ENCODE assay signal across 28 mouse cellular contexts in the genomic region with DNA sequence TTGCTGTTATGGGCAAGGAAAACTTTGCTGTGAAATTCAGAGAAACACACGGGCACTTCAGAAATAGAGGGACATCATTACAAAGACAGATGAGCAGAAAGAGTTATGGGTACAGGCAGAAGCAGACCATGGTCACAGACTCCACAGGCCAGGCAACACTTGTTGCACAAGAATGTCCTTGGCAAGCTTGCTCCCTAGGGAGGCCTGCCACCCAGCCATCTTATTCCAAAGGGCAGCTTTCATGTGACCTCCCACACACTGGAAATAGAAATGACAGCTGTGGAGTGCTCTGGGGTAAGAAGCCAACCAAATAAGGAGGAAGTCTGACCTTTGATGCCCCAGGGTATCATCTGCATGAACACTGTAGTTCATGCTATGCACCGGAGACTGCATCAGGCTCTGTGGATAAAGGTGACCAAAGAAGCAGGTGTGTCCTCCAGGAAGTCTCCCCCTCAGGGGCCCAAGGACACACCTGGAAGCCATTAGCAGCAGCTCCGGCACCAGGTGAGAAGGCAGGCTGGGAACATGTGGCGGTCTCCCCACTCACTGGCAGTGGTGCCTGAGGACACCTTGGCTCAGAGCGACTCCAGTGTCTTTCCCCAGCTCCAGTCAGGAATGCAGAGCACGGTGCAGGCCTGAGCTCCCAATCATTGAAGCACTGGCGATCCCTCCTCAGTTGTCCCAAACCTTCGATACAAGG. TPM values are rescaled to one million over a fixed set of nuclear protein-coding genes. Genes with fewer than 3 reads are reported as not detected.
DNase-seq lines count a peak whose midpoint lies in the region; ATAC-seq and TF ChIP-seq lines count a peak whose summit lies in the region.
"Had no signal": no experiment of that assay in that cellular context is flagged by ENCODE, and none has a peak within 500 bp of the region (broad histone marks: within the 10 kb centered on the region; RNA-seq: fewer than 3 reads in every experiment).

No protein-coding gene starts in this region.

- H3K4me1 ChIP-seq in heart, adult 2 months (ENCODE audit: control insufficient read depth, insufficient read depth, low read length): peaks cover 4% of the 10 kb centered on the region
- H3K4me1 ChIP-seq in heart, embryonic 12.5 days (replicated peaks): no peaks in the 10 kb centered on the region
- H3K4me1 ChIP-seq: embryonic facial prominence, embryonic 13.5 days; heart, embryonic 13.5 days; hindbrain, embryonic 15.5 days; intestine, embryonic 15.5 days; midbrain, embryonic 10.5 days; neural tube, embryonic 13.5 days had no signal

- no peak overlapping the region for H3K27ac ChIP-seq in heart, adult 2 months
- no peak overlapping the region for H3K27ac ChIP-seq in heart, embryonic 12.5 days (ENCODE audit: poor library complexity, severe bottlenecking)
- H3K27ac ChIP-seq: embryonic facial prominence, embryonic 13.5 days; forebrain, embryonic 12.5 days; heart, embryonic 13.5 days; hindbrain, embryonic 15.5 days; intestine, embryonic 15.5 days; kidney, postnatal 0 days; midbrain, embryonic 10.5 days; neural tube, embryonic 13.5 days had no signal

- 0 out of 2 replicates have a peak, but pooled peaks have one; percentile 18 for TF ChIP-seq EP300 in heart, adult 2 months (IDR thresholded peaks at IDR 0.05; ENCODE audit: insufficient read depth, low read depth, low read length)

- TF ChIP-seq POLR2A in heart, adult 2 months (IDR thresholded peaks at IDR 0.05; ENCODE audit: insufficient read depth, low read depth, low read length): no peak

- DNase-seq in heart, adult 2 months: peak in 1 of 2 experiments; percentile 52
- peak; percentile 6 for DNase-seq in adipocyte (ENCODE audit: low spot score)
- peak; percentile 76 for DNase-seq in adrenal gland, postnatal 10 days
- DNase-seq in gastrocnemius, adult 8-10 months (ENCODE audit: low spot score in 2 of 2): peak; percentile 67 to 84
- no peak for DNase-seq in layer of hippocampus, adult 9-10 months (ENCODE audit: low spot score)
- no peak for DNase-seq in urinary bladder, postnatal 4 days (ENCODE audit: low spot score in 2 of 2)
- DNase-seq in thymus, postnatal 4 days: no peak
- DNase-seq: cerebellum, adult 2 months; cerebellum, postnatal 25 days; heart, postnatal 36 days; lung, adult 18-20 months; lung, postnatal 10 days; retina, postnatal 1 day; right cerebral cortex, postnatal 25 days; thymus, postnatal 36 days had no signal

- intact Hi-C loops in heart, adult 2 months (cut with DNase I): no loop called here

- 59% methylated on average over 8 of the region's 8 CpGs for WGBS in heart, adult 2 months
- 63% methylated on average over 8 of the region's 8 CpGs for WGBS in heart, embryonic 12.5 days

- no peak for ATAC-seq in heart, embryonic 12.5 days (ENCODE audit: insufficient number of reproducible peaks, low FRiP score)
- ATAC-seq: intestine, embryonic 15.5 days; midbrain, embryonic 16.5 days had no signal

- H3K27me3 ChIP-seq in heart, adult 2 months (ENCODE audit: control insufficient read depth, insufficient read depth, low read length): no peaks in the 10 kb centered on the region; the same call in 1 of the 2 replicates
- H3K27me3 ChIP-seq in heart, embryonic 12.5 days (replicated peaks): peaks cover 63% of the 10 kb centered on the region
- H3K27me3 ChIP-seq: hindbrain, embryonic 15.5 days had no signal

- no peaks in the 10 kb centered on the region for H3K79me2 ChIP-seq in heart, adult 2 months (replicated peaks; ENCODE audit: control insufficient read depth, insufficient read depth, low read length)

- no peak overlapping the region for H3K4me3 ChIP-seq in heart, adult 2 months
- H3K4me3 ChIP-seq in heart, embryonic 12.5 days: no peak overlapping the region
- H3K4me3 ChIP-seq: embryonic facial prominence, embryonic 13.5 days; erythroblast, embryonic 14.5 days; forebrain, embryonic 12.5 days; heart, embryonic 13.5 days; hindbrain, embryonic 15.5 days; intestine, embryonic 15.5 days; midbrain, embryonic 10.5 days; myocyte; neural tube, embryonic 13.5 days had no signal

- no peaks in the 10 kb centered on the region for H3K36me3 ChIP-seq in heart, adult 2 months (ENCODE audit: control insufficient read depth, insufficient read depth, low read length)
- no peaks in the 10 kb centered on the region for H3K36me3 ChIP-seq in heart, embryonic 12.5 days
- H3K36me3 ChIP-seq: embryonic facial prominence, embryonic 13.5 days; forebrain, embryonic 12.5 days; heart, embryonic 13.5 days; hindbrain, embryonic 15.5 days; intestine, embryonic 15.5 days; midbrain, embryonic 10.5 days; neural tube, embryonic 13.5 days had no signal

- no peak overlapping the region for H3K9ac ChIP-seq in heart, adult 2 months (ENCODE audit: low read depth, low read length)
- H3K9ac ChIP-seq in heart, embryonic 12.5 days: no peak overlapping the region
- H3K9ac ChIP-seq: embryonic facial prominence, embryonic 13.5 days; forebrain, embryonic 12.5 days; heart, embryonic 13.5 days; hindbrain, embryonic 15.5 days; intestine, embryonic 15.5 days; neural tube, embryonic 13.5 days had no signal

- TF ChIP-seq CTCF in heart, adult 2 months (IDR thresholded peaks at IDR 0.05): no peak

- no peak overlapping the region for H3K4me2 ChIP-seq in heart, embryonic 12.5 days
- H3K4me2 ChIP-seq: embryonic facial prominence, embryonic 13.5 days; forebrain, embryonic 12.5 days; heart, embryonic 13.5 days; hindbrain, embryonic 15.5 days; intestine, embryonic 15.5 days; liver, embryonic 11.5 days; neural tube, embryonic 13.5 days had no signal

- no peaks in the 10 kb centered on the region for H3K9me3 ChIP-seq in heart, embryonic 12.5 days (replicated peaks)
- H3K9me3 ChIP-seq: embryonic facial prominence, embryonic 13.5 days; forebrain, embryonic 12.5 days; heart, embryonic 13.5 days; hindbrain, embryonic 15.5 days; intestine, embryonic 15.5 days; midbrain, embryonic 10.5 days; neural tube, embryonic 13.5 days had no signal

RNA-seq across cellular contexts. Expression of gene Tpbgl, which starts 7.2 kb away (rescaled TPM):
- 1 to 10 TPM; 3.3 to 3.4 TPM for total RNA-seq in heart, adult 2 months (2021)
- 3.5 and 5.1 TPM in 2 replicates for polyA plus RNA-seq in heart, adult 2 months (2012; rRNA removed)
- polyA plus RNA-seq in heart, embryonic 12.5 days (2016; fragmentation: Nextera tagmentation; extraction: Ambion mirVana): 1.3 and 1.5 TPM in 2 replicates
- total RNA-seq in adrenal gland, postnatal 10 days (2021): 10 to 100 TPM; 13.9 to 14.6 TPM
- total RNA-seq in gastrocnemius, adult 8-10 months (2022): 10 to 100 TPM; 52.4 to 77.6 (median 63.1) TPM
- polyA plus RNA-seq: myocyte had no signal

Comparison
In these comparisons a context has a peak if more than half of its experiments do, and no peak if none do; other contexts are left out.
1. DNase-seq: peak in adipocyte (single experiment), adrenal gland, postnatal 10 days (single experiment) and gastrocnemius, adult 8-10 months (2 of 2); none in layer of hippocampus, adult 9-10 months (single experiment), urinary bladder, postnatal 4 days (0 of 2) and thymus, postnatal 4 days (single experiment).